Mouse (Mus musculus) embryo, embryonic 11 days (tissue): ENCODE results near the gene 1810062G17Rik.

Experiments
- DNase-seq: peaks from one replicate; pipeline ENCODE4 v3.0.0-alpha.2; 2015

Gene 1810062G17Rik

GRCm38 (mm10) chr3:36478776-36479175 is 3.0 kb downstream of the 1810062G17Rik start:
- no peak for DNase-seq

GRCm38 (mm10) chr3:36480486-36480885 is 4.7 kb downstream of the 1810062G17Rik start:
- DNase-seq = no peak

- DNase-seq = peak; percentile 72
Measured at GRCm38 (mm10) chr3:36481776-36482193, 6.0 kb downstream of the 1810062G17Rik start.

GRCm38 (mm10) chr3:36482940-36483339 is 7.2 kb downstream of the 1810062G17Rik start:
- no peak for DNase-seq

GRCm38 (mm10) chr3:36484292-36484691 is 8.6 kb downstream of the 1810062G17Rik start:
- no peak for DNase-seq

GRCm38 (mm10) chr3:36486176-36486575 is 10.4 kb downstream of the 1810062G17Rik start:
- no peak for DNase-seq

- DNase-seq = no peak
Measured at GRCm38 (mm10) chr3:36486881-36487280, 11.1 kb downstream of the 1810062G17Rik start.

GRCm38 (mm10) chr3:36488367-36488766 is 12.6 kb downstream of the 1810062G17Rik start:
- DNase-seq = no peak

- no peak for DNase-seq
Measured at GRCm38 (mm10) chr3:36488899-36489589, 13.3 kb downstream of the 1810062G17Rik start.

GRCm38 (mm10) chr3:36489590-36489910 is 13.8 kb downstream of the 1810062G17Rik start:
- no peak for DNase-seq

GRCm38 (mm10) chr3:36491535-36491934 is 15.8 kb downstream of the 1810062G17Rik start:
- no peak for DNase-seq

GRCm38 (mm10) chr3:36492716-36493391 is 17.1 kb downstream of the 1810062G17Rik start:
- no peak for DNase-seq

- no peak for DNase-seq
Measured at GRCm38 (mm10) chr3:36493641-36494283, 18.0 kb downstream of the 1810062G17Rik start.

- no peak for DNase-seq
Measured at GRCm38 (mm10) chr3:36494613-36495012, 18.9 kb downstream of the 1810062G17Rik start.

GRCm38 (mm10) chr3:36495436-36495835 is 19.7 kb downstream of the 1810062G17Rik start:
- DNase-seq = peak; percentile 90

- DNase-seq = no peak
Measured at GRCm38 (mm10) chr3:36496273-36496672, 20.5 kb downstream of the 1810062G17Rik start.

- peak; percentile 91 for DNase-seq
Measured at GRCm38 (mm10) chr3:36496746-36497145, 21.0 kb downstream of the 1810062G17Rik start.

- DNase-seq = no peak
Measured at GRCm38 (mm10) chr3:36498224-36498623, 22.5 kb downstream of the 1810062G17Rik start.

- DNase-seq = no peak
Measured at GRCm38 (mm10) chr3:36499418-36499817, 23.7 kb downstream of the 1810062G17Rik start.

- no peak for DNase-seq
Measured at GRCm38 (mm10) chr3:36500976-36501375, 25.2 kb downstream of the 1810062G17Rik start.

GRCm38 (mm10) chr3:36501546-36501945 is 25.8 kb downstream of the 1810062G17Rik start:
- no peak for DNase-seq

GRCm38 (mm10) chr3:36505306-36505705 is 29.6 kb downstream of the 1810062G17Rik start:
- DNase-seq = no peak

GRCm38 (mm10) chr3:36505809-36506735 is 30.3 kb downstream of the 1810062G17Rik start:
- no peak for DNase-seq
